Mouse (Mus musculus) G1E (cell line): Measurements from ENCODE around the gene Hsd3b2.

Experiments
- CTCF ChIP-seq: IDR thresholded peaks from 2 replicates; pipeline ENCODE4 v1.5.1; 2012; ENCODE audit warnings: low read depth, low read length, inconsistent platforms, mixed read lengths
- GATA1 ChIP-seq: IDR thresholded peaks from 2 replicates; pipeline ENCODE4 v1.6.1; 2012; ENCODE audit warnings: borderline replicate concordance, low read length, inconsistent platforms, mixed read lengths

DNA sequence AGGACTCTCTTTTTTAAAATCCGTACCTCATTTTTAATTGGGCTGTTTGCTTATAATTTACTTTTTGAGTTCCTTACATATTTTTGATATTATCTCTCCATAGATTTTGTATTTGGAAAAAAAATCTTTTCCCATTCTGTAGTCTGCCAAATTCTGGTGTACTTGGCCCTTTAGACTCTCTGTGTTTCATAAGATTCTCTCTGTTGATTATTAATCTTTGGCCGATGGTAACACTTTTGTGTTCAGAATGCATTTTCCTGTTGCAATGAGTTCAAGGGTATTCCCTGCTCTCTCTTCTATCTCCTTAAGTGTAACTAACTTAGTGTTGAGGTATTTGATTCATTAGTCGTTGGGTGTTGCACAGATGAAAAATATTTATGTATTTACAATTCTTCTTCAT, 32.5 kb upstream of the Hsd3b2 start:
- TF ChIP-seq CTCF (no peak), GATA1 (no peak)
